Mouse (Mus musculus): ENCODE data around the gene Hist1h1t.

Gene Hist1h1t

GRCm38 (mm10) chr13:23695514-23695913 lies at the start of gene Hist1h1t:
Gene Hist1h1t, plus strand, starts transcription at chr13:23695814.
- DNase-seq (ENCODE audit: low read depth, low spot score): no peak

GRCm38 (mm10) chr13:23659636-23660366 lies 35.8 kb upstream of the Hist1h1t start:
- no peak for DNase-seq (ENCODE audit: low read depth, low spot score)

- no peak for DNase-seq (ENCODE audit: low read depth, low spot score)
Measured at GRCm38 (mm10) chr13:23662536-23662935, 33.1 kb upstream of the Hist1h1t start.

GRCm38 (mm10) chr13:23681990-23682582 lies 13.5 kb upstream of the Hist1h1t start:
- no peak for DNase-seq (ENCODE audit: low read depth, low spot score)

GRCm38 (mm10) chr13:23682623-23682946 lies 13.0 kb upstream of the Hist1h1t start:
- no peak for DNase-seq (ENCODE audit: low read depth, low spot score)

GRCm38 (mm10) chr13:23682947-23683754 lies 12.5 kb upstream of the Hist1h1t start:
- DNase-seq (ENCODE audit: low read depth, low spot score): peak; percentile 62

GRCm38 (mm10) chr13:23683755-23684281 lies 11.8 kb upstream of the Hist1h1t start, which contains the start of the genes Hist1h2ac and Hist1h2bc:
Gene Hist1h2ac, minus strand, starts transcription at chr13:23683948.
Gene Hist1h2bc, plus strand, starts transcription at chr13:23684199.
- peak; percentile 97 for DNase-seq (ENCODE audit: low read depth, low spot score)

GRCm38 (mm10) chr13:23684295-23684945 lies 11.2 kb upstream of the Hist1h1t start:
- peak; percentile 88 for DNase-seq (ENCODE audit: low read depth, low spot score)

GRCm38 (mm10) chr13:23685121-23685861 lies 10.3 kb upstream of the Hist1h1t start:
- DNase-seq (ENCODE audit: low read depth, low spot score): peak; percentile 72

- DNase-seq (ENCODE audit: low read depth, low spot score): peak; percentile 15
Measured at GRCm38 (mm10) chr13:23685966-23686365, 9.6 kb upstream of the Hist1h1t start.

- no peak for DNase-seq (ENCODE audit: low read depth, low spot score)
Measured at GRCm38 (mm10) chr13:23687181-23687580, 8.4 kb upstream of the Hist1h1t start.

GRCm38 (mm10) chr13:23687907-23688306 lies 7.7 kb upstream of the Hist1h1t start:
- no peak for DNase-seq (ENCODE audit: low read depth, low spot score)

- DNase-seq (ENCODE audit: low read depth, low spot score): peak; percentile 74
Measured at GRCm38 (mm10) chr13:23688956-23689355, 6.7 kb upstream of the Hist1h1t start.

GRCm38 (mm10) chr13:23689459-23689858 lies 6.2 kb upstream of the Hist1h1t start:
- DNase-seq (ENCODE audit: low read depth, low spot score): no peak

- no peak for DNase-seq (ENCODE audit: low read depth, low spot score)
Measured at GRCm38 (mm10) chr13:23693856-23694440, 1.7 kb upstream of the Hist1h1t start.

GRCm38 (mm10) chr13:23694956-23695355 lies 658 bp upstream of the Hist1h1t start:
- no peak for DNase-seq (ENCODE audit: low read depth, low spot score)

GRCm38 (mm10) chr13:23696061-23696474 lies 454 bp downstream of the Hist1h1t start:
- DNase-seq (ENCODE audit: low read depth, low spot score): no peak

GRCm38 (mm10) chr13:23697491-23698299 lies 2.1 kb downstream of the Hist1h1t start:
- DNase-seq (ENCODE audit: low read depth, low spot score): peak; percentile 86

GRCm38 (mm10) chr13:23698300-23698693 lies 2.7 kb downstream of the Hist1h1t start, which contains the start of gene Hist1h4c:
Gene Hist1h4c, minus strand, starts transcription at chr13:23698454.
- peak; percentile 98 for DNase-seq (ENCODE audit: low read depth, low spot score)
